In the genomic region with DNA sequence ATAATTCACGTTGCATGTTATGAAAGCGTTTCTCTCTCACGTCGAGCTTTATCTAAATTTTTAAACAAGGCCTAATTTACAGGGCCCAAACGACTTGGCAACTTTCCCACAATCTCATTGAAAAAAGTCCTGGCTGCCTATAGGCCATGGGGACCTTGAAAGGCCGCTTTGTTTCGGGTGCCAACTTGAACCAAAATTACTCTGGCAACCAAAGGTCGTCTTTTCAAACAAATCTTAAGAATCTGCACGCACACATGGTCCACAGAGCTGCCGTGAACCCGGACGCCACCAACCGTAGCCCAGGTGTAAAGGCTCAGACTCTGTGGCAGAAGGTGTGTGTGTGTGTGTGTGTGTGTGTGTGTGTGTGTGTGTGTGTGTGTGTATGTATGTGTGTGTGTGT, we compare ENCODE assay signal across 9 mouse cellular contexts.
DNase-seq lines count a peak whose midpoint lies in the region; ATAC-seq lines count a peak whose summit lies in the region.
"Had no signal": no experiment of that assay in that cellular context is flagged by ENCODE, and none has a peak within 500 bp of the region (broad histone marks: within the 10 kb centered on the region; RNA-seq: fewer than 3 reads in every experiment).

No protein-coding gene starts in this region.

- 45% methylated on average over 13 of the region's 13 CpGs for WGBS in embryonic facial prominence, embryonic 12.5 days
- 8% methylated on average over 13 of the region's 13 CpGs for WGBS in forebrain, embryonic 16.5 days
- WGBS in neural tube, embryonic 13.5 days: 30% methylated on average over 13 of the region's 13 CpGs

- H3K4me3 ChIP-seq in embryonic facial prominence, embryonic 12.5 days: no peak overlapping the region
- no peak overlapping the region for H3K4me3 ChIP-seq in forebrain, embryonic 16.5 days (replicated peaks; ENCODE audit: low read length)
- H3K4me3 ChIP-seq in neural tube, embryonic 13.5 days: no peak overlapping the region
- H3K4me3 ChIP-seq: heart, adult 2 months had no signal

- DNase-seq in lung, postnatal 10 days: peak; percentile 14
- DNase-seq in lung, adult 18-20 months: no peak
- DNase-seq in ovary, postnatal 10 days (ENCODE audit: low spot score): no peak
- no peak for DNase-seq in heart, postnatal 10 days
- DNase-seq: heart, adult 2 months had no signal

- no peak for ATAC-seq in embryonic facial prominence, embryonic 12.5 days (ENCODE audit: insufficient number of reproducible peaks, insufficient read depth, low FRiP score, low TSS enrichment)
- peak; percentile 70 for ATAC-seq in forebrain, embryonic 16.5 days
- peak; percentile 50 for ATAC-seq in neural tube, embryonic 13.5 days (ENCODE audit: low read depth)
- ATAC-seq: intestine, embryonic 16.5 days had no signal

- H3K27ac ChIP-seq in embryonic facial prominence, embryonic 12.5 days: 0 out of 2 replicates have a peak overlapping the region, but pooled peaks have one; percentile 65
- H3K27ac ChIP-seq in forebrain, embryonic 16.5 days (ENCODE audit: low read length): peak overlapping the region; percentile 43
- peak overlapping the region; percentile 72 for H3K27ac ChIP-seq in neural tube, embryonic 13.5 days (replicated peaks)
- H3K27ac ChIP-seq: heart, adult 2 months had no signal

- no peaks in the 10 kb centered on the region for H3K9me3 ChIP-seq in embryonic facial prominence, embryonic 12.5 days
- no peaks in the 10 kb centered on the region for H3K9me3 ChIP-seq in forebrain, embryonic 16.5 days (ENCODE audit: control insufficient read depth, low read length)
- no peaks in the 10 kb centered on the region for H3K9me3 ChIP-seq in neural tube, embryonic 13.5 days

- H3K4me1 ChIP-seq in embryonic facial prominence, embryonic 12.5 days: peaks cover 31% of the 10 kb centered on the region
- peaks cover 31% of the 10 kb centered on the region for H3K4me1 ChIP-seq in forebrain, embryonic 16.5 days (replicated peaks; ENCODE audit: control insufficient read depth, insufficient read depth, low read length)
- H3K4me1 ChIP-seq in neural tube, embryonic 13.5 days (replicated peaks): peaks cover 38% of the 10 kb centered on the region

- H3K9ac ChIP-seq in embryonic facial prominence, embryonic 12.5 days: no peak overlapping the region
- H3K9ac ChIP-seq in forebrain, embryonic 16.5 days (replicated peaks; ENCODE audit: low read depth, low read length): no peak overlapping the region
- H3K9ac ChIP-seq in neural tube, embryonic 13.5 days: no peak overlapping the region

- intact Hi-C loops in heart, postnatal 10 days (cut with DNase I): no loop called here

- no peak overlapping the region for H3K4me2 ChIP-seq in embryonic facial prominence, embryonic 12.5 days (replicated peaks)
- no peak overlapping the region for H3K4me2 ChIP-seq in forebrain, embryonic 16.5 days (ENCODE audit: low read length)
- no peak overlapping the region for H3K4me2 ChIP-seq in neural tube, embryonic 13.5 days

- H3K27me3 ChIP-seq in embryonic facial prominence, embryonic 12.5 days: no peaks in the 10 kb centered on the region
- no peaks in the 10 kb centered on the region for H3K27me3 ChIP-seq in forebrain, embryonic 16.5 days (replicated peaks; ENCODE audit: control insufficient read depth, insufficient read depth, low read length)
- no peaks in the 10 kb centered on the region for H3K27me3 ChIP-seq in neural tube, embryonic 13.5 days

- H3K36me3 ChIP-seq in embryonic facial prominence, embryonic 12.5 days: no peaks in the 10 kb centered on the region
- H3K36me3 ChIP-seq in forebrain, embryonic 16.5 days (ENCODE audit: control insufficient read depth, insufficient read depth): no peaks in the 10 kb centered on the region
- no peaks in the 10 kb centered on the region for H3K36me3 ChIP-seq in neural tube, embryonic 13.5 days
